Mouse (Mus musculus): ENCODE measurements around the gene Mlh3. TPM values are rescaled to one million over a fixed set of nuclear protein-coding genes. Genes with fewer than 3 reads are reported as not detected.

Gene Mlh3
- total RNA-seq, 2 experiments from 2014 or later = 3.7 to 6.6 TPM

DNA sequence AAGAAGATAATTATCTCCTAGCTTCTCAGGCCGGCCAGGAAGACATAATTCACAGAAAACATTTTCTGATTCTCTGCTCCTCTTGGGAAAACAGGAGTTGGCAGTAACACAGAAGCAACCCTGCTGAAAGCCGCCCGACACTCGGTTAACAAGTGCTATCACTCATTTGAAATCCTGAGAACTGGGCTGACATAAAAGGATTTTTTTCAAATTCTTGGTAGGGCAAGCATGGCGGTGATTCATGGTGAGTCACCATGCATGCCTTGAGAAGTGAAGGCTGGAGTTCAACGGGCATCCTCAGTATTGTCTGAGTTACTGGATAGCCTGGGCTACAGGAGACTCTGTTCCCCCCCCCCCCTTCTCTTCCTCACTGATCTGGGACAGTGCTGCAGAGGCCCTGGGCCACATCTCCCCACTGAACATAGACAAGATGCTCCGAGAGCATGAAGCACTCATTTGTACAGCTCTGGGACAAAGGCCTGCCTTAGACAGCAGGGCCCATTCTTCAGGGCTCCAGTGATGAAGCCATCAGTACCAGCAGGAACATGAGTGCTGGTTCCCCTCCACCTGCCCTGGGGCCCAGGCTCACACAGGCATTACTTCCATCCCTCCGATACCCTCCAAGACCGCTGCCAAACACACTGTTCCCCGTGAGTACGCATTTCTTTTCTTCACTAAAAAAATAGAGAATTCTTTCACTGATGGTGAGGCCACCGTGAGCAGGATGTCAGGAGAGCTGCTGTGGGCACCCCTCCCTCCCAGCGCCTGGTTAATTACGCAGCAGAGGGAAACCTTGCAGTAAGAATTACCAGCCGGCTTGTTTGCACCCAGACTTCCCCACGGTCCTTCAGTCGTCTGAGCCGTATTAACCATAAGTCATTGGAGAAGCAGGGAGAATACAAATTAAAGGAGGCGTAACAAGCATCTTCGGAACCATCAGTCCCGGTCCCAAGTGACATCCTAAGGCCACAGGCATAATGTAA, 36.7 kb downstream of the Mlh3 start:
- no peak for ATAC-seq (ENCODE audit: poor library complexity, severe bottlenecking)

DNA sequence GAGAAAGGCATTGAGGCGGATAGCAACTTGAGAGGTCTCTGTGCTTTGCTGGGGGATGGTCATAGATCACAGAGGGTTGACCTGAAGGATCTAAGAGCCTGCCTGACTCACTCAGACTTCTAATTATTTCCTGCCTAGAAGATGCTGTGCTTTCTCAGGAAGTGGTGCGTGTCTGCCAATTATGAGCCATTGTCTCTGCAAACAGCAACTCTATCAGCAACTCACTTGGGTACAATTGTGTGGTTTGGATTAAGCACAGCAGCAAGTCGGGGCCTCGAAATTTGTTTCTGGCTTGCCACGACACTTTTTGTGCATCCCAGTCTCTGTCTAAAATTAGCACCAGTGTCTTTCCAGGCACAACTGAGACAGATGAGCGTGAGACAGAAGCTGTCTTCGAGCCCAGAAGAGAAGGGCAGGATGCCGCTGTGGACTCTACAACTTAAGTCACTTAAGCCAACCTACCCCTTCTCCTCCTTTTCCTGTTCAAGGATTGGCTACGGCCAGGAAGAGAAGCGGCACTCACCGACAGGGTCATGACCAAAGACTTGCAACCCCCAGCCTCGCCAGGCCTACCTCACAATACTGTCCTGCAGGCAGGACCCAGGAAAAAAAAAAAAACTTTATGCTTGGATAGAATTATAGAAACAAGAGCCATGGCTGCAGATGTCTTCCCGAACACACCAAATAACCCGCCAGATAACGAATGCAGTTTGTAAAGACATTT, 42.4 kb downstream of the Mlh3 start:
- ATAC-seq (ENCODE audit: poor library complexity, severe bottlenecking) = no peak

DNA sequence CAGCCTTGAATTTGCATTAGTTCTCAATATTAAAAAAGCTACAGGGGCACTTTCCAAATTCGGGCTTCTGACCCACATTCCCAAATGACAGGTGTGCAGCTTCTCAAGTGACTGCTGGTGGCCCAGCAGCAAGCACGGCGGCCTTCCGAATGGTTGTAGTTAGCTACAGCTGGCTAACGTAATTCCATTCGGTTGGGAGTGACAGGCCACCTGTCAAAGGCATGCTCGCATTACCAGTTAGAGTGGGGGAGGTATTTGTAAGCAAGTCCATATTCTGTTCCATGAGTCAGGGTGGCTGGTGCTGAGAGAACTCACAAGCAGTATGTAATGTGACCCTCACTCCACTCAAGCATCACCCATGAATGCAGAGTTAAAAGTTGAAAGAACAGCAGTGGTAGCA, 43.2 kb downstream of the Mlh3 start:
- ATAC-seq (ENCODE audit: poor library complexity, severe bottlenecking) = no peak

DNA sequence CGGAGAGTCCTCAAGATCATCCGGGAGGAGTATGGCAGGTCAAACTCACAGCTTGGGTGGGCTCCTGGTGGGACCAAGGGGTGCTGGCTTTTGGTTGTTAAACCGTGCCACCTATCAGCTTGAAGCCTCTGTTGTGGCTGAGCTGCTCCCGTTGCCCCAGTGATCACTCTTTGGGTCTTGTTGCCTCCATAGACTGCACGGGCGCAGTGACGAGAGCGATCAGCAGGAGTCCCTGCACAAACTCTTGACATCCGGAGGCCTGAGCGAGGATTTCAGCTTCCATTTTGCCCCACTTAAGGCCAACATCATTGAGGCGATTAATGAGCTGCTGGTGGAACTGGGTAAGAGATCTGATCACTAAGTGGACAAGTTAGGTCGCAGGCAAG, 50.5 kb downstream of the Mlh3 start:
- ATAC-seq (ENCODE audit: poor library complexity, severe bottlenecking) = peak; percentile 4; the same call in 1 of the 2 replicates

DNA sequence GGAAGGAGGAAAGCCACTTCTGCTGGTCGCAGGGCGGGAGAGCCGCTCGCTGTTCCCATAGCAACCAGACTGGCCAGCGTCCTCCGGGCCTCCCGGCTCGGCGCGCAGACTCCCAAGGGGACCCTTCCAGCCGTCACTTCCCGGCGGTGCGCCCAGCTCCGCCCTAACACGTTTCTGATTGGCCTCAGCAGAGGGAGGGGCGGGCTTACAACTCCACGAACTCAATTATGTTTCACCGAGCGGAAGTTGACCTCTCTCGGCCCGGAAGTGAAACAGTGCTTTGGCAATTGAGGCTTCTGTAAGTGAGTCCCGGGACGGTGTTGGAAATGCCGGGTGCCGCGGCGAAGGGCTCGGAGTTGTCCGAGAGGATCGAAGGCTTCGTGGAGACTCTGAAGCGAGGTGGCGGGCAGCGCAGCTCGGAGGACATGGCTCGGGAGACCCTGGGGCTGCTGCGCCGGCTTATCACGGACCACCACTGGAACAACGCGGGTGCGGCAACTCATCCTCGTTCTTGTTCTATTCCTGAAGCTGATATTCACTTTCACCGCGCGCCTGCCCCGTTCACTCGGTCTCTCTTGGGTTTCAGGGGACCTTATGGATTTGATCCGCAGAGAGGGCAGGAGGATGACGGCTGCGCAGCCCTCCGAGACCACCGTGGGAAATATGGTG, 51.0 kb downstream of the Mlh3 start, which contains the start of gene Eif2b2:
Eif2b2 (plus strand) TSS at position 246 of the 669 bp plus-strand sequence.
- ATAC-seq (ENCODE audit: poor library complexity, severe bottlenecking) = peak; percentile 99

DNA sequence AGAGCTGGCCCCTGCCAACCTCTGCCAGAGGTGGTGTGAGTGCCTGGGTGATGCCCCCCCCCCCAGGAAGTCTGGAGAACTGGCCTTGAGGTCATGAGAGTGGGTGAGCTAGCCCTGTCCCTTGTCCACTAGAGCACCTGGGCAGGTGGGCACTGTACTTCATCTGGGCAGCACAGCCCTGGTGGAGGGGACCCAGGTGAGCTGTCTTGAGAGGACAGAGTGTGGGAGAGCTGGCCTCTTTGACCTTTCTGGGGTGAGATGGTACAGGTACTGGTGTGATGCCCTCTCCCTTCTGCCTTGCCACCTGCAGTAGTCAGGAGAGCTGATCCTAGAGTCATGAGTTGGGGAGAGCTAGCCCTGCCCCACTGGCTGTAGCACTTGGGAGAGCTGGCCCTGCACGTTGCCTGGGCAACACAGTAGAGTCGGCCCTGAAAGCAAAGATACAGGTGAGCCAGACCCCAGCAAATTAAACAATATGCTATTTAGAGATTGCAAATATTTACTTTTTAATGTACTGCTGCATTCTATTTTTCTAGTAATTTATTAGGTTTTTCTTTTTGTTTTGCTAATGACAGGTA, 52.6 kb downstream of the Mlh3 start:
- no peak for ATAC-seq (ENCODE audit: poor library complexity, severe bottlenecking)

DNA sequence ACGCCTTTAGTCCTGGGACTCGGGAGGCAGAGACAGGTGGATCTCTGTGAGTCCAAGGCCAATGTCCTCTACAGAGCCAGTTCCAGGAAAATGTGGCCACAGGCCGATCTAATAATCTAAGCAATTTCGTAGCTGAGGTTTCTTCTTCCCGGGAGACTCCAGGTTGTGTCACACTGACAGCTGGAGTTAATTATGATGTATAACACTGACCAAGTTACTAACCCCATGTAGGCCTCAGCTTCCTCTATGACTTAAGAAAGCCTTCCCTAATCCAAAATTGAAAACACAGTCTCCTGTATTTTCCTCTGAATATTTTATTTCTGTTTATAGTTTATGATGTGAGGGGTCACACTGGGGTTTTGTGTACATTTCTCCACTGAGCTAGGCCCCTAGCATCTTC, 55.4 kb downstream of the Mlh3 start:
- no peak for ATAC-seq (ENCODE audit: poor library complexity, severe bottlenecking)

DNA sequence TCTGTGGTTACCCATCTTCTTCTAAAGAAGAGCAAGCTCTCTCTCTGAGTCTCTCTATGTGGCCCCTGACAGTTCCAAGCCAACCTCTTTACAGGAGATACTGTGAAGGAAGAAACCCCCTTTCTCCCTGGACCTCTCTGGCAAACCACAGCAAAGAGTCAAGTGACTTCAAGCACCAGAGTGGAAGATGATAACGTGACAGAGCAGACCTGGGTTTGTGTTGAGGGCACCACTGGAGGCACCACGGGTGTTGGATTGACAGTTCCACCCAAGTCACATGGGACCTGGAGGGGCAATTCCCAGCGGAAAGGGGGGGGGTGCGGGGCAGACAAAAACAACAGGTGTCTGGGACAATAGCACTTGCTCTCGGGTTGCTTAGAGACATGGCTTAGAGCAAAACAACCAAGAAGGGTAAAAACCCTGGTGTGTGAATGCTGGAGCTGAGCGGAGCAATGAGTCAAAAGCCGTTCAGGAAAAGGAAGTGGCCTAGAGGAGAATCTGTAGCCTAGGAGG, 61.7 kb downstream of the Mlh3 start:
- ATAC-seq (ENCODE audit: poor library complexity, severe bottlenecking) = no peak

DNA sequence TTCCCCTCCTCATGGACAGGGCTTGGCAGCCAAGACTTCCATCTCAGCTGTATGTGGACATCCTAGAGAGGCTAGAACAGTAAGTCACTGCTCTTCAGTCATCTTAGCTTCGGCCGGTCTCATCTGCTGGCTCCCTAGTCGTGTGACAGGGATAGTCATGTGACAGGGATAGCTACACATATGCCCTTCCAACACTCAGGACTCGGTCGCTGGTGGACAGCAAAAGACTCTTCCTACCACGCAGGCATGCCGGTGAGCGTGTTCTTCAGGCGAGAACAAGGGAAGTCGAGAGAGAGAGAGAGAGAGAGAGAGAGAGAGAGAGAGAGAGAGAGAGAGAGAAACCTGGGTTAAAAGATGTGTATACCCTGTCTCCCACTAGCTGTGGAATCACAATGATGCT, 65.0 kb downstream of the Mlh3 start:
- no peak for ATAC-seq (ENCODE audit: poor library complexity, severe bottlenecking)

DNA sequence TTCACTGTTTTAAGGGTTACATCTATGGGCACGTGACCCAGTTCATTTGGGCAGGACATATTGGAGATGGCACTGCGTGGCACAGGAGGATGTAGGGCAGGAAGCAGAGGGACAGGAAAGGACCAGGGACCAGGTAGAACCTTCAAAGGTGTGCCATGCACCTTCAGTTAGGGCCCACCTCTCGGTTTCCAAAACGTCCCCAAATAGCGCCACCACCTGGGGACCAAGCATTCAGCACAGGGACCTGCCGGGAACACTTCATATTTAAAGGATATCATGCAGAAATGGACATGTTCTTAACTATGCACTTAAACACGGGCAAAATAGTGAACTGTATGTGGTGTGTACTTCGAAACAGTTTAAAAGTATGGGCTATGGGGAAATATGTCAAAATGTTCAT, 66.3 kb downstream of the Mlh3 start:
- ATAC-seq (ENCODE audit: poor library complexity, severe bottlenecking) = no peak

DNA sequence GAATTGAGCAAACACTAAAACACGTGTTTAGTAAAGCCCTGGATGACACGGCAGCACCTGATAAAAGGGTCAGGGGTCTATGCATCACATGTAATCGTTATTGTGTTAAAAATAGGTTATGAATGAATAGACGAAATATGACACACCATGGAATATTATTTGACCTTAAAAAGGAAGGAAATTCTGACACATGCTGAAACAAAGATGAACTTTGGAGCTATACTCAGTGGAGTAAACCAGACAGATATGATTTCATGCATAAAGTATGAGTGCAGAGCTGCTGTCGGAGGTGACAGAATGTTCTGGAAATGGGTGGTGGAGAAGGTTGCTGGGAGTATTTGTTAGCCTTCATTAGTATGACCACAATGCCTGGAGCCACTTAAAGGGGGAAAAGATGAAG, 66.7 kb downstream of the Mlh3 start:
- ATAC-seq (ENCODE audit: poor library complexity, severe bottlenecking) = no peak

DNA sequence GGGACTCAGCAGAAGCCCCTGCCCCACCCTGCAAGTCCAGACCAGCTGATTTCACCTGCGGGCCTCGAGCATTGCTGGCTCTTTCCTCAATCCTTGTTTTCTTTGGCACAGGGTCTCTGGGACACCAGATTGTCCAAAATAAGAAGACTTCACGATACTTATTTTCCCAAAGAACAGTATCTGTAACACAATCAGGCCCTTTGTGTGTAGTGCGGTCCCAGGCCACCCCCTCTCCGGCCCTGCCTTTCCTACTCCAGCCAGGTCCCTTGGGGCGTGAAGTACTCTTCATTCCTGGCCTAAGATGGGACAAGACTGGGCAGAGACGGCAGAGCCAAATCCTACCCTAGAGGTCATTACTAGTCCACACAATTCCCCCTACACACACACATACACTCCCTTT, 68.2 kb downstream of the Mlh3 start:
- ATAC-seq (ENCODE audit: poor library complexity, severe bottlenecking) = no peak

DNA sequence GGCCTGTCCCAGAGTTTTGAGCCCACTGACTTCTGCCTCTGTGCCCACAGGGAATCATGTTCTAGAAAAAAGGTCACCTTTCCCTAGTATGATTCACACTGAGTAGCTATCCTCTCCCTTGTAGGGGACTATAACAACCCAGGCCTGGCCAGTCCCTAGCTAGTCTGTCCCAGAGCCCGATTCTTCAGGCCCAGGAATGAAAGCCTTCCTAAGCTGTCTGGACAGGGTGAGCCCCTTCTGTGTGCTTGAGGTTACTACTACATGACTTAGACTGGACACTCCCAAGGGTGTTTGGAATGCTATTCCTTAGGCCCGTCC, 68.6 kb downstream of the Mlh3 start:
- ATAC-seq (ENCODE audit: poor library complexity, severe bottlenecking) = no peak

DNA sequence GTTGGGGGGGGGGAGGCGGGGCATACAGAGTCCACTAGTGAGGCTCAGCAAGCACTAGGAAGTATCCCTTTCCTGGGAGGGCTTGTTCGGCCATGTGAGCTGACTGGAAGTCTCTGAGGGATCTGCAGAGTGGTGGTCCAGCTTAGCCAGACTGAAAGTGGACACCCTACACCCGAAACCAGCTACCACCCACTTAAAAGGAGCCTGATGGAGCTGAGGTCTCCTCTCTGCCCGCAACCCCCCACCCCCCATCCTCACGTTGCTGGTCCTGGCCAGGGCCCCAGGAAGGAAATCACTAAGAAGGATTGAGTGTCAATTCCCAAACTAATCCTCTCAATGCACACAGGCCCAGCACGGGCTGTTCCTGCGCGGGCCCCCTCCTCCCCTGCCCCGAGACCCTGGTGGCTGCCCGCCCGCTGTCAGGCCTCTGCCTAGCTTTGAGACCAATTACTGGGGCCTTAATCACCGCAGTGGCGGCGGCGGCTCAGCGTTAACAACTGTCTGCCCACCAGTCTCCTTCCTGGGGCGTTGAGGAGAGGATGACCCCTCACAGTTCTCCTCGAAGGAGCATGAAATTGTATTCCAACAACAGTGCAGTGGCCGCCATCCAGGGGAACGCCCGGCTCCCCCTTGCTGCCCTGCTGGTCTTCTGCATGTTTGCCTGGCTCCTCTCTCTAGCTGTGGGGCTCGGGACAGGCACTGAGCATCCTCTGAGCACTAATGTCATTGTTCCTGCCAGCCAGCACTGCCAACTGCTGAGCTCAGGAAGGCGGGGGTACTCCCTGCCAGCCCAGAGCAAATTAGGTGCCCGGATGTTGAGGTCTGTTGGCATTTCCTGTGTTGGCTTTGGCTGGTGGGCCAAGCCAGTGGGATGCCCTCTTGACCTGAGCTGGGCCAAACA, 69.2 kb downstream of the Mlh3 start:
- ATAC-seq (ENCODE audit: poor library complexity, severe bottlenecking) = no peak

DNA sequence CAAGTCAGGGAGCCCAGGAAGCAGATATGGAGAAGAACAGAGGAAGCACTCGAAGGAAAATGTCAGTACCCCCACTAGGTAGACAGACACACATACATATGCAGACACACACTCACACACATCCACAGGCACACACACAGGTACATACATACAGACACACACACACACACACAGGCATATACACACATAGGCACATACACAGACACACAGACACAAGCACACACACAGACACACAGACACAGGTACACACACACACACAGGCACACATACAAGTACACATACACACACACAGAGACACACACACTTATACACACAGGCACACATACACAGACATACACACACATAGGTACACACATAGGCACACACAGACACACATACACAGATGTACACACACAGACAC, 70.4 kb downstream of the Mlh3 start:
- ATAC-seq (ENCODE audit: poor library complexity, severe bottlenecking) = no peak

DNA sequence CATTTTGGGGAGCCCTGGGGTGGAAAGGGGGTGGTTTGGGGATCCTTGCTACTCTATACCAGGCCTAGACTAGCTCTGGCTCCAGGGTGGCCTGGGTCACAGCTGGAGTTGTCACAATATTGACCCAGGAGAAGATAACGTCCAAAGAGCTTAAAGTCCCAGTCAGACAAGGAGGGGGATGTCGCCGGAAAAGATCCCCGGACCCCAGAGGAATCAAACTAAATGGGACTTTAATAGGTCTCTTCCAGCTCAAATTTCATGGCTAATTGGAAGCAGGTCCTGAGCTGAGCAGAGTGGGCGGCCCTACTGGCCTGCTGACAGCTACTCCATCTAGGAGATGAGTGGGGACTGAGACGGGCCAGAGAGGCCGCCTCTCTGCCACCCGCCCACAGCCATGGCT, 72.5 kb downstream of the Mlh3 start:
- no peak for ATAC-seq (ENCODE audit: poor library complexity, severe bottlenecking)

DNA sequence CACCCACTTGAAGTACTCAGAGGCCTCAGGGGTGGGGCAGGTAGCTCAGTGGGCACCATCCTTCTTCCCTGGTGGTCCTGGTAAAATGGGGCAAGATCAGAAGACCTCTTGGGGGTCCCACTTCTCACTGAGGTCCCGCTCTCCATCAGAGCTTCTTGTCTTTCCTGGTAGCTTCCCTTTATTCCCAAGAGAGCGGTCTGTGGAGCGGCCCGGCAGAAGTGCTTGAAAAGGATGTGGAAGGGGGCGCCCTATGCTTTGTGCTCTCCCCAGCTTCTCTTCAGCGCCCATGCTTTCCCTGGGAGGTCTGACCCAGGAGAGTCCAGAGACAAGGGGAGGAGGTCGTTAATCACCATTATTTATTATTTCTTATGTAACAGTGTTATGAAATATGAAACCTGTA, 73.0 kb downstream of the Mlh3 start:
- ATAC-seq (ENCODE audit: poor library complexity, severe bottlenecking) = no peak

DNA sequence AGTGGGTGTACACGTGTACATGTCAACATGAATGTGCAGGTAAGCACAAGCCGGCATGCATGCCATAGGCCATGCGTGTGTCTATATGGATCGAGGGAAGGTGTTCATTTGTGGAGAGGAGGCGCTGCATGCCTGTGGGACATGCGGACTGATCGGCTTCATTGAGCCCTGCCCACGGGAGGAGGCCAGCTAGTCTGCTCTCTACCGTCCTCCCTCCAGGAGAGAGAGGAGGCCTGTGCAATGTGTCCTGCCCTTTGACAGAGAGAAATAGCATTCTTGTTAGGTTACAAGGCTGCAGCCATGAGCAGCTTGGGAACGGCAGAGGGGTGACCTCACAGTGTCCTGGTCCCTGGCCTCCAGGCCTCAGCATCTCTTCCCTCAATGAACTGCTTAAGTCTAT, 74.2 kb downstream of the Mlh3 start:
- no peak for ATAC-seq (ENCODE audit: poor library complexity, severe bottlenecking)

DNA sequence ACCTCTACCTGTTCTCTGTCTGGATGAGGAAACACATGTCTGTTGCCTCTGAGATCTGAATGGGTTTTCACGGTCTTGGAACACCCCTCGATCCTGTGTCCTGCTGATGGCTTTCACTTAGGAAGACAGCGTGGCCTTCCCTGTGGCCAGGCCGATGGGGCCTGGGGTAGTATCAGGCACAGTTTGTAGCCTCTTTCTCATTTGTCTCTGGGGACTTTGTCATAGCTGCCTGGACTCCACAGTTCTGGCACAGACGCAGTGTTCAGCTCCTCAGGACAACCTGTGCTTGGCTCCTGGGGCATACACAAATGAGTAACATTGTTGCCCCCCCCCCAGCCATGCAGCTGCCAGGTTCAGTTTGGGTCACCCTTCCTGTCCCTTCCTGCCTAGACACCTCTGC, 75.3 kb downstream of the Mlh3 start:
- ATAC-seq (ENCODE audit: poor library complexity, severe bottlenecking) = no peak

DNA sequence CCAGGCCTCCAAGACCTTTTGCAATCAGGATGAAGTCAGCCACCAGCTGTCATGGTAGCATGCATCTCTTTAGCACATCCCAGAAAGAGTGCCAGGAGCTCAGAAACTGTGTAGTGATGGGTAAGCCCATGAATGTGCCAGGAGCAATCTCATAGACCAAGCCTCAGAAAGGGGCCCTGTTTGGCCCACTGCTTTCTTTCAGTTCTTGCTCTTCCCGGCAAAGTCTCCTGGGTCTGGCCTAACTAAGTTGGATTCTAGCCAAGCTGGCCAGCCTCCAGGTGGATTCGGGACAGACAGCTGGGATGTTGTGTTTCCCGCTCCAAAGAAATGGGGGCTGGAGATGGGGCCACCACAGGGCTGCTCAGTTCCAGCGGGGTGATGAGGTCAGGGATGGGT, 75.8 kb downstream of the Mlh3 start:
- no peak for ATAC-seq (ENCODE audit: poor library complexity, severe bottlenecking)

Data from megakaryocyte, adult 5-6 weeks (primary cell).